Mouse (Mus musculus) forebrain, embryonic 11.5 days (tissue): Measurements from ENCODE around the gene 1110002E22Rik. TPM values are rescaled to one million over a fixed set of nuclear protein-coding genes. Genes with fewer than 3 reads are reported as not detected.

Experiments used
- ATAC-seq: fragments of 200-750 bp; cut with Nextera tagmentation; replicated peaks from 2 replicates; pipeline ENCODE4 v1.8.0; 2017; ENCODE audit warnings: moderate TSS enrichment; ENCODE audit not compliant: low FRiP score
- DNase-seq: peaks from one replicate; pipeline ENCODE4 v3.0.0-alpha.2; 2017; ENCODE audit warnings: low spot score
- H3K27ac ChIP-seq: fragments of 300-500 bp; sonication (generic); 2 replicates; pipeline ENCODE4 v1.5.1; 2014; ENCODE audit warnings: low read depth, low read length
- H3K27me3 ChIP-seq: fragments of 300-500 bp; sonication (generic); 2 replicates; pipeline ENCODE4 v1.6.1; 2014; ENCODE audit warnings: mild to moderate bottlenecking, low read length, mixed read lengths; ENCODE audit not compliant: control insufficient read depth, insufficient read depth
- H3K36me3 ChIP-seq: fragments of 300-500 bp; sonication (generic); 2 replicates; pipeline ENCODE4 v1.6.1; 2014; ENCODE audit warnings: mild to moderate bottlenecking, low read length, moderate library complexity, mixed read lengths; ENCODE audit not compliant: control insufficient read depth, insufficient read depth
- H3K4me1 ChIP-seq: fragments of 300-500 bp; sonication (generic); replicated peaks from 2 replicates; pipeline ENCODE4 v1.6.1; 2014; ENCODE audit warnings: low read length, mixed read lengths; ENCODE audit not compliant: control insufficient read depth, insufficient read depth
- H3K4me2 ChIP-seq: fragments of 300-500 bp; sonication (generic); 2 replicates; pipeline ENCODE4 v1.6.1; 2014; ENCODE audit warnings: low read depth, mild to moderate bottlenecking, low read length, moderate library complexity, mixed read lengths; ENCODE audit not compliant: severe bottlenecking
- H3K4me3 ChIP-seq: fragments of 300-500 bp; sonication (generic); 2 replicates; pipeline ENCODE4 v1.5.1; 2014; ENCODE audit warnings: low read depth, low read length
- H3K9ac ChIP-seq: fragments of 300-500 bp; sonication (generic); 2 replicates; pipeline ENCODE4 v1.6.1; 2014; ENCODE audit warnings: low read length
- H3K9me3 ChIP-seq: fragments of 300-500 bp; sonication (generic); 2 replicates; pipeline ENCODE4 v1.6.1; 2016; ENCODE audit warnings: low read length, mixed read lengths; ENCODE audit not compliant: control insufficient read depth
- WGBS: fragments of 180-500 bp; shearing (Covaris S2); extraction: QIAGEN DNeasy Blood & Tissue Kit; methylation state at CpG from one replicate; pipeline ENCODE4 v1.1.7; 2014; 5-methylcytosine and 5-hydroxymethylcytosine counted together
- polyA plus RNA-seq: library from polyadenylated mRNA; unstranded; fragments of >200 nt; fragmentation: Nextera tagmentation; extraction: Ambion mirVana; gene quantifications from 2 replicates; pipeline ENCODE4 v1.2.1, GENCODE M21; 2014

The 1110002E22Rik gene
- polyA plus RNA-seq, 1 experiment from 2014 or later = not detected

DNA sequence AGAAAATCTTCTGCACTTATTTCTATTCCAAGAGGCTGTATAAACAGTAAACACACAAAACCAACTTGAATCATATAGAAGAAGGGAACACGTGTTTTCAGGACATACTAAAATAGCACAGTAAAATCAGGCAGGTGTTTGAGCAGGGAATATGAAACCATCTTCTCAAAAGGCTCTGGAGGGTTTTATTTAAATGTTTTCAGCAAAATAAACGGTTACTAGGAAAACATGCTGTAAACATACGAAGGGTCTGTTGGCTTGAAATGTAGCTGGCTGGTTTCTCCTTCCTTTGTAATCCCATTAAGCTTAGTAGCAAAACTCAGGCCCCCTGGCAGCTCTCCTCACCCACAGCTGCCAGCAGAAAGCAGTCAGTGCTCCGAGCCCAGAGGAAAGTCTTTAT lies 6.6 kb upstream of the 1110002E22Rik start:
- no peak for ATAC-seq
- no peak for DNase-seq
- 50% methylated on average over 4 of the region's 4 CpGs for WGBS
- H3K27ac ChIP-seq = no peak overlapping the region
- no peak overlapping the region for H3K9ac ChIP-seq
- no peaks in the 10 kb centered on the region for H3K4me1 ChIP-seq
- no peak overlapping the region for H3K4me2 ChIP-seq
- no peaks in the 10 kb centered on the region for H3K9me3 ChIP-seq
- H3K27me3 ChIP-seq = no peaks in the 10 kb centered on the region
- no peaks in the 10 kb centered on the region for H3K36me3 ChIP-seq
- no peak overlapping the region for H3K4me3 ChIP-seq

DNA sequence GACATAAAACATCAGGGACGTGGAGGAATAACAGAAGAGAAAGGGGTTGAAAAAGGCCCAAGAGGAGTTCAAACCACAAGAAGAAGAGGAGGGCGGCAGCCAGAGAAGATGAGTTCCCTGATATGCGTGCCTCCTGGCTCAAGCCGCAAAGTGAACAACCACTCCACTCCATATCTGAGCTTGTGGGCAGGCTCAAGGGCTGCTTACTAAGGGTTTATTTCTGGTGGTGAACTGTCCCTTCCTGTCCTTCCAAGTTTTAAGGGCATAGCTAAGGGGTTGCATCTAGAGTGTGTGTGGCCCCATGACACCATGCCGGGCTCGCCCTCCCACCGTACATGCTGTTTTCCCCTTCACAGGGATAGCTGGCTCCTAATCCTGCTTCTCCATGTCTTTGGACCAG lies 4.4 kb upstream of the 1110002E22Rik start:
- H3K4me3 ChIP-seq = no peak overlapping the region
- H3K36me3 ChIP-seq = no peaks in the 10 kb centered on the region
- H3K9ac ChIP-seq = no peak overlapping the region
- DNase-seq = no peak
- no peaks in the 10 kb centered on the region for H3K9me3 ChIP-seq
- no peak overlapping the region for H3K4me2 ChIP-seq
- H3K27me3 ChIP-seq = no peaks in the 10 kb centered on the region
- ATAC-seq = no peak
- no peaks in the 10 kb centered on the region for H3K4me1 ChIP-seq
- 94% methylated on average over 7 of the region's 7 CpGs for WGBS
- no peak overlapping the region for H3K27ac ChIP-seq

- Histone ChIP-seq H3K36me3 (no peaks in the 10 kb centered on the region), H3K4me3 (no peak overlapping the region), H3K27me3 (no peaks in the 10 kb centered on the region), H3K4me2 (no peak overlapping the region), H3K4me1 (no peaks in the 10 kb centered on the region), H3K9me3 (no peaks in the 10 kb centered on the region), H3K9ac (no peak overlapping the region), H3K27ac (no peak overlapping the region)
- DNase-seq = no peak
- ATAC-seq = no peak
- WGBS = 92% methylated on average over 9 of the region's 9 CpGs
Measured at GRCm38 (mm10) chr3:138061205-138061911, 3.5 kb upstream of the 1110002E22Rik start.

DNA sequence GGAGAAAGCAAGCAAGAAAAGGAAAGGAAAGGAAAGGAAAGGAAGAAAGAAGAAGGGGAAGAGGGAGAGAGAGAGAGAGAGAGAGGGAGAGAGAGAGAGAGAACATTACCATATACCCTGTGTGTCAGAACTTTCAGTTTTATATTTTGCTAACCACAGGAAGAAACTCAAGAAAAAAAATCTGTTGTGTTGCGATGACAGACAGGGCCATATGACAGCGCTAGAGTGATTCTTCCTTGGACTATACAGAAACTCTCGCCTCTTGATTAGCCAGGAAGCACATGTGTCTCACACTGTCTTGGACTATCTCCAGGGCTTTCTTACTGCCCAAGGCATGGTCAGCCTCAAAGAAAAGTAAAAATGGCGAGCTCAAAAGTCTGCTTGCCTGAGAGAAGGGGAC lies 2.2 kb upstream of the 1110002E22Rik start:
- Histone ChIP-seq H3K4me2 (no peak overlapping the region), H3K36me3 (no peaks in the 10 kb centered on the region), H3K9me3 (no peaks in the 10 kb centered on the region), H3K4me3 (no peak overlapping the region), H3K27me3 (no peaks in the 10 kb centered on the region), H3K27ac (no peak overlapping the region), H3K4me1 (no peaks in the 10 kb centered on the region), H3K9ac (no peak overlapping the region)
- 90% methylated on average over 4 of the region's 4 CpGs for WGBS
- ATAC-seq = no peak
- no peak for DNase-seq

DNA sequence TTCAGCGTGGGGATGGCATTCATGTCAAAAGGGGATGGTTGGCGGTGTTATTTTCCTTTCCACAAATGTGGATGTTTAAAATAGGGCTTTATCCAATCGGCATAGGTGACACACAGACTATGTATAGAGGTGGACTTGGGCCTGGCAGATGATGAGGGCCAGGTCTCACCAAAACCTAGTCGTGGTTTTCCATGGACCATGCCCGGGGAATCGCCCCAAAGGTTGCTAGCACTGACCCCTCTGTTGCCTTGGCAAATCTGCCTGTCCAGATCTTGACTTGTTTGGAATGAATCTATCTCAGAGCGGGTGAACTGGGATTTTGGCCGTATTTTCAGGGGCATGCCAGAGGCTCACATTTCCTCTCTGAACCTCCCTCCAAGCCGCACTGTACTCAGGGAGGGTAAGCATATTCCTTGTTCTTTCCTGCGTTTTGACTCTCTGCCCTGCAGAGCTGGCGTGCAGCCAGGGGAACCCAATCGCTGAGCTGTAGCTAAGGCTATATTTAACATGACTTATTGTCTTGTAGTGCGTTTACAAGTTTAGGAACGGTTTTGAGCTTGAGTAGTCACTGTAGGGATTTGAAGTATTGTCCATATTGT lies 1.0 kb upstream of the 1110002E22Rik start:
- ATAC-seq (no peak), DNase-seq (no peak)
- Histone ChIP-seq H3K27ac (no peak overlapping the region), H3K9ac (no peak overlapping the region), H3K27me3 (no peaks in the 10 kb centered on the region), H3K4me2 (no peak overlapping the region), H3K4me1 (no peaks in the 10 kb centered on the region), H3K9me3 (no peaks in the 10 kb centered on the region), H3K4me3 (no peak overlapping the region), H3K36me3 (no peaks in the 10 kb centered on the region)
- 78% methylated on average over 14 of the region's 14 CpGs for WGBS

DNA sequence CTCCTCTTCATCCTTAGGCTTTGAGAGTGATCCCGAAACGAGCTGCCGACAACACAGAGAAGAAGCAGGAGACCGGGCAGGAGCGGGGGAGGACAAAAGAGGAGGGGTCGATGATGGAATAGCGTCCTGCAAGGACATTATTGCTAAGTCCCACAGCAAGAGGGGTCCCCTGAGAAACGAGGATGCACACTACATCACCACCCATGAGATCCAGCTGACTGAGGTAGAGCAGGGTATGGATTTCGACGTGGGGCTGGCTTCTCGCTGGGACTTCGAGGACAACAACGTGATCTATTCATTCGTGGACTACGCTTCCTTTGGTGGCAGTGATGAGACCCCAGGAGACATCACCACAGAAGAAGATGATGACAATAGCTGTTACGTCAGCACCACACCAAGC lies 1.1 kb downstream of the 1110002E22Rik start:
- Histone ChIP-seq H3K9me3 (no peaks in the 10 kb centered on the region), H3K4me3 (no peak overlapping the region), H3K4me1 (no peaks in the 10 kb centered on the region; the same call in 1 of the 2 replicates), H3K27me3 (no peaks in the 10 kb centered on the region), H3K4me2 (no peak overlapping the region), H3K36me3 (no peaks in the 10 kb centered on the region), H3K27ac (no peak overlapping the region), H3K9ac (no peak overlapping the region)
- no peak for DNase-seq
- WGBS = 87% methylated on average over 16 of the region's 16 CpGs
- no peak for ATAC-seq

DNA sequence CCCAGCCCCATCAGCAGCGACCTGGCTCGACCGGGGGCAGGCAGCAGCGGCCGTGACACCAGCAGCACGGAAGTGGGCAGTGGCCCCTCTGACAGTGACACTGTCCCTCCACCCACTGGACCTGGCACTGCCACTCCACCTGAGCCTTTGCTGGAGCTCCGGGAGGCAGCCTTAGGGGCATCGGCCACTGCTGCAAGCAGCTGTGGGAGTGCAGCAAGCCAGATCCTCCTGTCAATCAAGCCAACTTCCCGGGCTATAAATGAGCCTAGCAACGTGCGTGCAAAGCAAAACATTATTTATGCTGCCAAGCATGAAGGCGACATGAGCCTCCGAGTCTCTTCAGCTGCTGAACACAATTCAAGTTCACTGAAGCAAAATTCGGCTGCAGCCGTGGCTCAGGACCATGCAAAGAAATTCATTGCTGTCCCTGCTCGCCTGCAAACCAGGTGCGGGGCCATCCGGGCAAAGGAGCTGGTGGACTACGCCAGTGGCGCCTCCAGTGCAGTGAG lies 1.6 kb downstream of the 1110002E22Rik start:
- ATAC-seq = 0 out of 2 replicates have a peak, but pooled peaks have one; percentile 21
- H3K9me3 ChIP-seq = no peaks in the 10 kb centered on the region
- 84% methylated on average over 20 of the region's 20 CpGs for WGBS
- H3K27ac ChIP-seq = no peak overlapping the region
- DNase-seq = no peak
- no peaks in the 10 kb centered on the region; the same call in 1 of the 2 replicates for H3K4me1 ChIP-seq
- H3K9ac ChIP-seq = no peak overlapping the region
- H3K36me3 ChIP-seq = no peaks in the 10 kb centered on the region
- no peak overlapping the region for H3K4me2 ChIP-seq
- H3K4me3 ChIP-seq = no peak overlapping the region
- no peaks in the 10 kb centered on the region for H3K27me3 ChIP-seq

DNA sequence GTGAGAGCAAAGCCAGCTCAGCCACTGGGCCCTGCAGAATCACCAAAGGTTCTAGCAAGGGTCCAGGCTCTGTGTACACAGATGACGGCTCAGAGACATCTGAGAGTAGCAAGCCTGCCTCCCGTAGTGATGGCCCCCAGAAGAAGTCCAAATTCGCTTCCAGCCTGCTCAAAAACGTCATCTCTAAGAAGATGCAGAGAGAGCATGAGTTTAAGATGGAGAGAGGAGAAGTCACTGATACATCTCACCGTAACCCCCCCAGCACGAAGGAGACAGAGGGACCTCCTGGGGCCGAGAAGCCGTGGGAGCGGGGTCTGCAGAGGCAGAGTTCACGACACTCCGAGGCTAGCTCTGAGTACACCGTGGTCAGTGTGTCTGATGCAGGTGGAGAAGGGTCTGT lies 2.4 kb downstream of the 1110002E22Rik start, which contains the start of gene Gm5105:
Gm5105 (minus strand) TSS at position 101 of the 400 bp plus-strand sequence.
- no peak within 1 kb of the TSS for H3K4me2 ChIP-seq
- no peaks in the 10 kb centered on the region for H3K36me3 ChIP-seq
- no peak for DNase-seq
- WGBS = 93% methylated on average over 12 of the region's 12 CpGs
- H3K4me1 ChIP-seq = no peaks in the 10 kb centered on the region; the same call in 1 of the 2 replicates
- no peaks in the 10 kb centered on the region for H3K9me3 ChIP-seq
- no peak within 1 kb of the TSS for H3K27ac ChIP-seq
- no peak within 1 kb of the TSS for H3K9ac ChIP-seq
- no peaks in the 10 kb centered on the region for H3K27me3 ChIP-seq
- no peak for ATAC-seq
- H3K4me3 ChIP-seq = no peak within 1 kb of the TSS
